Comparison of ENCODE assay signal across 8 mouse cellular contexts in the genomic region with DNA sequence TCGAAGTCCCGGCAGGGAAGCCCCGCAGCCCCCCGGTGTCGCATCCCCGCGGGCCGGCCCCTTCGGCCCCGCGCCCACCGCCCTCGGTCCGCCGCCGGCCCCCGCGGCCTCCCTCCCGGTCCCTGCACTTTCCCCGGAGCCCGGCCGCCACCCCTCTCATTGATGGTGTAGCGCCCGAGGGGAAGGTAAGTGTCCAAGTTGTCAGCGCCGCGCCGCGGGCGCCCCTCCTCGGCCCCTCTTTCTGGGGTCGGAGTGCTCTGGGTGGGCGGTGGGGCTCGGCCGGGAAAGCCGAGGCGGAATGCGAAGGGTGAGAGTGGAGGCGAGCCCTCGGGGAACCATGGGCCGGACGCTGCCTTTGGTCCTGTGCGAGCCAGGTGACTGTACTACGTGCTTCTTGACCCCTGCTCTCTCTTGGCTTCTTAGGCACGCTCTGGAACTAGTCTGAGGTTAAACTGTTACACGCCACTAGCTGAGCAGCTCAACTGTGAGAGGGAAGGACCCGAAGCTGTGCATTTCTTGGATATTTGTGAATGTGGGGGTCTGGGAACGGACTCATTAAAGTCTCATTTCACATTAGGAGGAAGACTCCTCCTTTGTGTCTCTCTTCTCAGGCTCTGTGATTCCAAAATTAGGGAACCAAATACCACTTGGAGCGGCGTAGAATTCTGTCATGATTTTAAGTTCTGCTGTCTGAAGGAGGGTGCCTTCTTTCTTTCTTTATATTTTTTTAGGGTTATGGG. TPM values are rescaled to one million over a fixed set of nuclear protein-coding genes. Genes with fewer than 3 reads are reported as not detected.
DNase-seq lines count a peak whose midpoint lies in the region; ATAC-seq and TF ChIP-seq lines count a peak whose summit lies in the region.

No protein-coding gene starts in this region.

- peak; percentile 42 to 56 for DNase-seq in right cerebral cortex, postnatal 10 days (ENCODE audit: low spot score in 2 of 2)
- no peak for DNase-seq in right cerebral cortex, adult 2 months (ENCODE audit: low spot score in 2 of 2)
- peak; percentile 67 to 68 for DNase-seq in cerebellum, postnatal 14 days
- DNase-seq in gastrocnemius, postnatal 10 days = peak; percentile 52
- DNase-seq in intestine, embryonic 14.5 days (ENCODE audit: low spot score) = peak; percentile 83
- DNase-seq in liver, embryonic 14.5 days (ENCODE audit: low read depth in 3 of 3, low spot score in 3 of 3) = peak in 1 of 3 experiments; percentile 28
- DNase-seq in natural killer cell, adult 2 months (ENCODE audit: low spot score in 2 of 2) = peak; percentile 26 to 34
- peak; percentile 29 to 41 for DNase-seq in thymus, postnatal 10 days (ENCODE audit: low spot score in 2 of 2)

- TF ChIP-seq EP300 in liver, embryonic 14.5 days (IDR thresholded peaks at IDR 0.05; ENCODE audit: low read depth) = no peak

- H3K27me3 ChIP-seq in intestine, embryonic 14.5 days (replicated peaks; ENCODE audit: control insufficient read depth, insufficient read depth, low read length) = no peaks in the 10 kb centered on the region
- H3K27me3 ChIP-seq in liver, embryonic 14.5 days (ENCODE audit: control insufficient read depth, insufficient read depth, low read length) = no peaks in the 10 kb centered on the region

- H3K9me3 ChIP-seq in intestine, embryonic 14.5 days (ENCODE audit: control insufficient read depth, low read length) = no peaks in the 10 kb centered on the region
- H3K9me3 ChIP-seq in liver, embryonic 14.5 days (ENCODE audit: control insufficient read depth, low read length) = no peaks in the 10 kb centered on the region

- no peak for TF ChIP-seq CTCF in liver, embryonic 14.5 days (IDR thresholded peaks at IDR 0.05; ENCODE audit: low read depth)

- H3K9ac ChIP-seq in intestine, embryonic 14.5 days (ENCODE audit: low read length) = peak overlapping the region; percentile 97
- H3K9ac ChIP-seq in liver, embryonic 14.5 days (replicated peaks) = peak overlapping the region; percentile 96

- peak overlapping the region; percentile 98 for H3K27ac ChIP-seq in intestine, embryonic 14.5 days (ENCODE audit: low read depth)
- H3K27ac ChIP-seq in liver, embryonic 14.5 days = peak overlapping the region; percentile 55

- peak overlapping the region; percentile 96 for H3K4me3 ChIP-seq in intestine, embryonic 14.5 days (ENCODE audit: low read depth, low read length)
- H3K4me3 ChIP-seq in liver, embryonic 14.5 days (ENCODE audit: insufficient read depth in 1 of 2, low read depth in 2 of 2, low read length in 2 of 2) = peak overlapping the region; percentile 65 to 90

- peak overlapping the region; percentile 63 for H3K4me2 ChIP-seq in intestine, embryonic 14.5 days (ENCODE audit: low read length)
- H3K4me2 ChIP-seq in liver, embryonic 14.5 days (ENCODE audit: low read depth) = peak overlapping the region; percentile 91

- H3K4me1 ChIP-seq in intestine, embryonic 14.5 days (replicated peaks; ENCODE audit: control insufficient read depth, insufficient read depth, low read length) = peaks cover 21% of the 10 kb centered on the region
- peaks cover 11 to 18% of the 10 kb centered on the region in 2 experiments for H3K4me1 ChIP-seq in liver, embryonic 14.5 days (replicated peaks; ENCODE audit: control insufficient read depth in 2 of 2, insufficient read depth in 2 of 2, low read length in 1 of 2)

- no peaks in the 10 kb centered on the region for H3K36me3 ChIP-seq in intestine, embryonic 14.5 days (ENCODE audit: control insufficient read depth, insufficient read depth, low read length)
- no peaks in the 10 kb centered on the region for H3K36me3 ChIP-seq in liver, embryonic 14.5 days (replicated peaks; ENCODE audit: control insufficient read depth, insufficient read depth, low read depth)

- under 1% methylated on average over 50 of the region's 50 CpGs for WGBS in intestine, embryonic 14.5 days
- WGBS in liver, embryonic 14.5 days (ENCODE audit: insufficient replicate concordance) = under 1% methylated on average over 50 of the region's 50 CpGs

- ATAC-seq in intestine, embryonic 14.5 days (replicated peaks; ENCODE audit: low FRiP score, low TSS enrichment, low read depth) = peak; percentile 16
- peak; percentile 36; the same call in 1 of the 2 replicates for ATAC-seq in liver, embryonic 14.5 days (ENCODE audit: insufficient read depth)

RNA-seq across cellular contexts. Expression of a gene that starts 0.6 kb away (rescaled TPM):
- total RNA-seq in gastrocnemius, postnatal 10 days (2021) = 10 to 100 TPM; 53.8 to 56.9 TPM
- 38.0 and 38.1 TPM in 2 replicates for polyA plus RNA-seq in intestine, embryonic 14.5 days (2014; fragmentation: Nextera tagmentation; extraction: Ambion mirVana)
- polyA plus RNA-seq in liver, embryonic 14.5 days (2012; rRNA removed) = 4.8 and 5.6 TPM in 2 replicates
- polyA plus RNA-seq in liver, embryonic 14.5 days (2014; fragmentation: Nextera tagmentation; extraction: Ambion mirVana) = 5.1 and 8.8 TPM in 2 replicates

RNA-seq across cellular contexts. Expression of a gene that starts 45.5 kb away (rescaled TPM):
- 100 to 1,000 TPM; 469 to 474 TPM for total RNA-seq in gastrocnemius, postnatal 10 days (2021)
- polyA plus RNA-seq in intestine, embryonic 14.5 days (2014; fragmentation: Nextera tagmentation; extraction: Ambion mirVana) = 1,930 and 1,939 TPM in 2 replicates
- polyA plus RNA-seq in liver, embryonic 14.5 days (2012; rRNA removed) = 167 and 215 TPM in 2 replicates
- 451 and 488 TPM in 2 replicates for polyA plus RNA-seq in liver, embryonic 14.5 days (2014; fragmentation: Nextera tagmentation; extraction: Ambion mirVana)

Comparison
In these comparisons a context has a peak if more than half of its experiments do, and no peak if none do; other contexts are left out.
1. DNase-seq: peak in right cerebral cortex, postnatal 10 days (2 of 2), cerebellum, postnatal 14 days (2 of 2), gastrocnemius, postnatal 10 days (single experiment), intestine, embryonic 14.5 days (single experiment), natural killer cell, adult 2 months (2 of 2) and thymus, postnatal 10 days (2 of 2); none in right cerebral cortex, adult 2 months (0 of 2).